Mouse (Mus musculus): ENCODE measurements around the gene Ttc7b. TPM values are rescaled to one million over a fixed set of nuclear protein-coding genes. Genes with fewer than 3 reads are reported as not detected.

Gene Ttc7b
- polyA plus RNA-seq, 1 experiment from 2014 or later, result 0.93 TPM

DNA sequence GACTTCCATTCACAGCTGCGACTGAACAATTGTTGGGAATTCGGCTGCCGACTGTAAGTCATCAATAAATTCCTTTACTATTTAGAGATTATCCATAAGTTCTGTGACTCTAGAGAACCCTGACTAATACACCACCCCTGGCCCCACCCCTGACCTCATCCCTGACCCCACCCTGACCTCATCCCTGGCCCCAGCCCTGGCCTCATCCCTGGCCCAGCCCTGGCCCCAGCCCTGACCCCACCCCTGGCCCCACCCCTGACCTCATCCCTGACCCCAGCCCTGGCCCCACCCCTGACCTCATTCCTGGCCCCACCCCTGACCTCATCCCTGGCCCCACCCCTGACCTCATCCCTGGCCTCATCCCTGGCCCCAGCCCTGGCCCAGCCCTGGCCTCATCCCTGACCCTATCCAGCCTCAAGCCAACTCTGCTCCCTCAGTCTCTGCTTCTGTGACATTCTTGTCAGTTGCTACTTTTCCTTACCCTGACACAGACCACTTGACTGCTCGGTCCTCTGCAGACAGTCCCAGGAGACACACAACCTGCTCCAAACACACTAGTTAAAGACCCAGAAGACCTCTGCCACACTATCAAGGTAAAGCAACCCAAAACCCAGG lies 55.4 kb downstream of the Ttc7b start:
- no peak overlapping the region for H3K4me2 ChIP-seq (ENCODE audit: low read depth, low read length)
- ATAC-seq (ENCODE audit: low read depth), result no peak
- no peak overlapping the region for H3K9ac ChIP-seq (ENCODE audit: low read depth, low read length)
- WGBS (ENCODE audit: insufficient replicate concordance), result 59% methylated on average over 1 of the region's 4 CpGs
- H3K27ac ChIP-seq (ENCODE audit: low read length), result no peak overlapping the region
- H3K9me3 ChIP-seq (replicated peaks; ENCODE audit: control insufficient read depth, low read length), result no peaks in the 10 kb centered on the region
- no peaks in the 10 kb centered on the region for H3K4me1 ChIP-seq (ENCODE audit: control insufficient read depth, low read depth, low read length)
- H3K27me3 ChIP-seq (ENCODE audit: control insufficient read depth, insufficient read depth, low read depth, low read length), result no peaks in the 10 kb centered on the region
- no peaks in the 10 kb centered on the region for H3K36me3 ChIP-seq (ENCODE audit: control insufficient read depth, insufficient read depth)
- H3K4me3 ChIP-seq (ENCODE audit: low read depth, low read length), result no peak overlapping the region

DNA sequence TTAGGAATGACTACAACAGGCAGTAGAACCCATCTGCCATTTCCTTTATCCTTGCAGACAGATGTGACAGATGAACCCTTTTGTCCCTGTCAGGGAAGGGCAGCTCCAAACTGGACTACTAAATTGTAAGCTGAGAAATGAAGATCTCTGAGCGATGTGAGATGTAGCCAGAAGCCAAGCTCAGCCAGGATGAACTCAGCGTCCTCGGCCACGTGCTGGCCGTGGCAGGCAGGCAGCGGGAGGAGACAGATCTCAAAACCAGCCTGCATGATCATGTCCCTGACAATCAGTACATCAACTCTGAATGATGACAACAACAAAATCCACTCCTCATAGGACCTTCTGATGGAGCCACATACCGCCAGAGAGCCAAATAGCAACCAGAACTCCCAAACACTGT lies 62.9 kb downstream of the Ttc7b start:
- no peak for ATAC-seq (ENCODE audit: low read depth)
- 75% methylated on average over 7 of the region's 7 CpGs for WGBS (ENCODE audit: insufficient replicate concordance)
- Histone ChIP-seq H3K27me3 (ENCODE audit: control insufficient read depth, insufficient read depth, low read depth, low read length) (no peaks in the 10 kb centered on the region), H3K27ac (ENCODE audit: low read length) (no peak overlapping the region), H3K9ac (ENCODE audit: low read depth, low read length) (no peak overlapping the region), H3K4me3 (ENCODE audit: low read depth, low read length) (no peak overlapping the region), H3K4me1 (ENCODE audit: control insufficient read depth, low read depth, low read length) (no peaks in the 10 kb centered on the region), H3K36me3 (ENCODE audit: control insufficient read depth, insufficient read depth) (no peaks in the 10 kb centered on the region), H3K4me2 (ENCODE audit: low read depth, low read length) (no peak overlapping the region), H3K9me3 (replicated peaks; ENCODE audit: control insufficient read depth, low read length) (no peaks in the 10 kb centered on the region)

DNA sequence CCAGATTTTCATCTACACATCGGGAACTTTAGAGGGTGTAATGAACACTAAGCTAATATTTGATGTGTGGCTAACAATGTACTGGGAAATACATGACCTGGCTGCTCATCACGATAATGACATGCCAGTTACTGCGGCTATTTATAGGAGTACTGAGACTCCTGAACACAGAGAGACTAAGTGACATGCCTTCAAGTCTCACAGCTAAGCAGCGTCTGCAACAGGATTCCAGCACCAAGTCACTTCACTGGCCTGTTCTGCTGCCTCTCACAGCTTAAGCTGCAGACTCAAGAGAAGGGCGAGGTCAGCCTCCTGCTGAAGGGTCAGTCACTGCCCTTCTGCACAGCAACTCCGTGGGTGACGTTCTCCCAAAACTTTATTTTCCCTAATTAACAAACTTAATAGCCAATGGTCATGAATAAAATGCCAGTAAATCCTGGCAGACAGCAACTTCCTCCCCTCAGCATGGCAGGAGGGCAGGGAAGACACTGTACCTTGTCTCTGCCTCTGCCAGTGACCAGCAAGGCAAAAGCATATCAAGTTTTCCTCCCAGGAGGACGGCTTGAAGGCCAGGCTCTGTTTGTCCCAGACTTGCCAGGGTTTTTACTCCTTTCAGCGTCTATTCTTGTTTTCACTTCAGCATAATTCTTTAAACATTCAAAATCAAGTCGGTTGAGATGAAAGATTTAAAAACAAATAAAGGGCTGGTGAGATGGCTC lies 64.2 kb downstream of the Ttc7b start:
- Histone ChIP-seq H3K4me3 (ENCODE audit: low read depth, low read length) (no peak overlapping the region), H3K9me3 (replicated peaks; ENCODE audit: control insufficient read depth, low read length) (no peaks in the 10 kb centered on the region), H3K4me2 (ENCODE audit: low read depth, low read length) (no peak overlapping the region), H3K27ac (ENCODE audit: low read length) (no peak overlapping the region), H3K27me3 (ENCODE audit: control insufficient read depth, insufficient read depth, low read depth, low read length) (no peaks in the 10 kb centered on the region), H3K36me3 (ENCODE audit: control insufficient read depth, insufficient read depth) (no peaks in the 10 kb centered on the region), H3K4me1 (ENCODE audit: control insufficient read depth, low read depth, low read length) (no peaks in the 10 kb centered on the region), H3K9ac (ENCODE audit: low read depth, low read length) (no peak overlapping the region)
- 60% methylated on average over 10 of the region's 10 CpGs for WGBS (ENCODE audit: insufficient replicate concordance)
- ATAC-seq (ENCODE audit: low read depth), result no peak

DNA sequence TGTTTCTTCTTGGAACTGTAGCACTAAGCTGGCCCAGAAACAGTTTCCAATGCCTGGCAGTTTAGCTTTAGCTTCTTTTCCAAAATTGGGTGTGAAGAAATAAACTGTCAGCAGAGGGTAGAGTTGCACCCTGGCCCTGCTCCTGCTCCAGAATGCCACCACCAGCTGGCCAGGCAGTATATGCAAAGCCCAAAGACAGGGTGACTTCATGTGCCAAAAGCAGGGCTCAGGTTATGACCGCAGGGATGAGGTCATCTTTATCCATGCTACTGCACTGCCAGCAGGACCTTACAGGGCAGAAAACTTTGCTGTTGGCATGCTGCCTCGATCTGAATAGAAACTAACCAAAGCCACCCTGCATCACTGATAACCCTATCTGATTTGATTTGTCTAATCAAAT lies 65.2 kb downstream of the Ttc7b start:
- Histone ChIP-seq H3K27ac (ENCODE audit: low read length) (no peak overlapping the region), H3K36me3 (ENCODE audit: control insufficient read depth, insufficient read depth) (no peaks in the 10 kb centered on the region), H3K4me3 (ENCODE audit: low read depth, low read length) (no peak overlapping the region), H3K9ac (ENCODE audit: low read depth, low read length) (no peak overlapping the region), H3K4me2 (ENCODE audit: low read depth, low read length) (no peak overlapping the region), H3K4me1 (ENCODE audit: control insufficient read depth, low read depth, low read length) (no peaks in the 10 kb centered on the region), H3K9me3 (replicated peaks; ENCODE audit: control insufficient read depth, low read length) (no peaks in the 10 kb centered on the region), H3K27me3 (ENCODE audit: control insufficient read depth, insufficient read depth, low read depth, low read length) (no peaks in the 10 kb centered on the region)
- WGBS (ENCODE audit: insufficient replicate concordance), result 54% methylated on average over 2 of the region's 2 CpGs
- no peak for ATAC-seq (ENCODE audit: low read depth)

DNA sequence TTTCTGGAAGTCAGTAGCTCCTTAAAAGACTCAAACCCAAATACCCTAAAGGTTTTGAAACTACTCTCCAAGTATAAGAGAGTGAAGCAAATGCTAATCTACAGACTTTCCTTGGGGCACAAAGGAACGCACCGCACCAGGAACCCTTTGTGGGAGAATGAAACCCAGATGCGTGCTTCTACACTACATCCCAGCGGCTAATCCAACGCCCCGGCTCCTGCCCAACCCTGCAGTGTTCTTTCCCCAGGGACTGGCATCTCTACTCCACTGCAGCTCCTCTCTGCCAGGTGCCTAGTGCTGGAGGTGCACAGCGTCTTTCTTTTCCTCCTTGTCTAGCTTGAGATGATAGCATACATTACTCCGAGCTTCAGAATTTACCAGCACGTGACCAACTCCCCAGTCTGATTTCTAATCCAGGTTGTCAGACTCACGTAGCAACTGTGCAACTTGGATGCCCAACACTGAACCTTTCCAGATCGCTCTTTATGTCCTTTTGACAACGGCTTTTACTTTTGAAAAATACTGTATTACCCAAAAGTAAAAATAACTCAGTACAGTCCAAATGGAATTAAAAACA lies 72.8 kb downstream of the Ttc7b start:
- ATAC-seq (ENCODE audit: low read depth), result no peak
- Histone ChIP-seq H3K27ac (ENCODE audit: low read length) (no peak overlapping the region), H3K9me3 (replicated peaks; ENCODE audit: control insufficient read depth, low read length) (no peaks in the 10 kb centered on the region), H3K4me2 (ENCODE audit: low read depth, low read length) (no peak overlapping the region), H3K4me1 (ENCODE audit: control insufficient read depth, low read depth, low read length) (no peaks in the 10 kb centered on the region), H3K4me3 (ENCODE audit: low read depth, low read length) (no peak overlapping the region), H3K36me3 (ENCODE audit: control insufficient read depth, insufficient read depth) (no peaks in the 10 kb centered on the region), H3K27me3 (ENCODE audit: control insufficient read depth, insufficient read depth, low read depth, low read length) (no peaks in the 10 kb centered on the region), H3K9ac (ENCODE audit: low read depth, low read length) (no peak overlapping the region)
- WGBS (ENCODE audit: insufficient replicate concordance), result 70% methylated on average over 12 of the region's 12 CpGs

DNA sequence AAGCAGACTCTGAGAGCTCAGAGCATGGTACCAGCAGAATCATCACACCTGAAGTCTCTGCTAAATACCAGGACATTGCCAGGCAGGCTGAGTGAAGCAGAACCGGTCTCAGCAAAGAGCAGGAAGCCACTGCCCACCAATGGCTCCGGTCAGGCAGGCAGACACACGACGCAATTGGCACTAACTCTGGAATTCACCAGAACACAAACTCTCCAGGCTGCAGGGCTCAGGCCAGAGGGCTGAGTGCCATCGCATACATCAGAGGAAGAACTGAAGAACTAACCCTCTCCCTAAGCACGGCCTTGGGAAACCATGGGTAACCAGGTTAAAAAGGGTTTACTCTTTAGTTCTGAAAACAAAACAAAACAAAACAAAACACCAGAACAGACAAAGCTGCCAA lies 73.5 kb downstream of the Ttc7b start:
- 73% methylated on average over 6 of the region's 6 CpGs for WGBS (ENCODE audit: insufficient replicate concordance)
- ATAC-seq (ENCODE audit: low read depth), result no peak
- Histone ChIP-seq H3K4me3 (ENCODE audit: low read depth, low read length) (no peak overlapping the region), H3K27me3 (ENCODE audit: control insufficient read depth, insufficient read depth, low read depth, low read length) (no peaks in the 10 kb centered on the region), H3K9ac (ENCODE audit: low read depth, low read length) (no peak overlapping the region), H3K36me3 (ENCODE audit: control insufficient read depth, insufficient read depth) (no peaks in the 10 kb centered on the region), H3K9me3 (replicated peaks; ENCODE audit: control insufficient read depth, low read length) (no peaks in the 10 kb centered on the region), H3K4me1 (ENCODE audit: control insufficient read depth, low read depth, low read length) (no peaks in the 10 kb centered on the region), H3K27ac (ENCODE audit: low read length) (no peak overlapping the region), H3K4me2 (ENCODE audit: low read depth, low read length) (no peak overlapping the region)

DNA sequence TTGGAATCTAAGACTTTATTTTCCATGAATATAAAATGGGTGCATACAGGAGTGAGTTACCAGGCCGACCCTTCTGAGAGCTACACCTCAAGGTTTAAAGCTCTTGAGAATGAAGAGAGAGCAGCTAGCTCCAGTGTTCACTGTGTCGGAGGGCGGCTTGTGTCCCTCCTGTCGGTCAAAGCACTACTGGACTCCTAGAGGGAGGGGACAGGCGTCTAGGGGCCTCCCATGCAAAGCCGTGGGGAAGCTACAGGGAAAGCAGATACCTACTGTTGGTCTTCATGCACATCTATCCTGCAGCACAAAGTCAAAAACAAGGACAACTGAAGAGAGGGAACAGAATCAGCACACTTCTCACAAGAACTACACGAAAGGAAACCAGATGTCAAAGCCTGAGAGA lies 74.9 kb downstream of the Ttc7b start:
- H3K4me2 ChIP-seq (ENCODE audit: low read depth, low read length), result no peak overlapping the region
- no peak for ATAC-seq (ENCODE audit: low read depth)
- H3K27ac ChIP-seq (ENCODE audit: low read length), result no peak overlapping the region
- H3K9me3 ChIP-seq (replicated peaks; ENCODE audit: control insufficient read depth, low read length), result no peaks in the 10 kb centered on the region
- H3K27me3 ChIP-seq (ENCODE audit: control insufficient read depth, insufficient read depth, low read depth, low read length), result no peaks in the 10 kb centered on the region
- H3K9ac ChIP-seq (ENCODE audit: low read depth, low read length), result no peak overlapping the region
- no peaks in the 10 kb centered on the region for H3K4me1 ChIP-seq (ENCODE audit: control insufficient read depth, low read depth, low read length)
- no peaks in the 10 kb centered on the region for H3K36me3 ChIP-seq (ENCODE audit: control insufficient read depth, insufficient read depth)
- 72% methylated on average over 7 of the region's 7 CpGs for WGBS (ENCODE audit: insufficient replicate concordance)
- H3K4me3 ChIP-seq (ENCODE audit: low read depth, low read length), result no peak overlapping the region

DNA sequence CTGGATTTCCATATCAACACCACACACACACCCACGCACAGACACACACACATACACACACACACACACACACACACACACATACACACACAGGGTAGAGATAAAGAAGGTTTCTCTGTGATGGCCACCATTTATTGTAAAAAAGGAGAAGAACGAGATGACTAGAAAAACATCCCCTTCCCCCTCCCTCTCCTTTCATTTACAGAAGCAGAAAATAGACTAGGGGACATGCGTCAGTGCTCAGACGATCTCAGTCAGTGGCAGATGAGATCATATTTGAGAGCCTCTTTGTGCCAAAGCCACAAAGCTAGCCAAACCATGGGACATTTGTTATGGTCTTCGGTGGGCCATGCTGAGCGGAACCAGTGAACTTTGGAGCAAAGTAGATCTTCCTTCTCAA lies 75.4 kb downstream of the Ttc7b start:
- H3K36me3 ChIP-seq (ENCODE audit: control insufficient read depth, insufficient read depth), result no peaks in the 10 kb centered on the region
- H3K4me1 ChIP-seq (ENCODE audit: control insufficient read depth, low read depth, low read length), result no peaks in the 10 kb centered on the region
- no peak overlapping the region for H3K4me2 ChIP-seq (ENCODE audit: low read depth, low read length)
- 56% methylated on average over 6 of the region's 6 CpGs for WGBS (ENCODE audit: insufficient replicate concordance)
- H3K9me3 ChIP-seq (replicated peaks; ENCODE audit: control insufficient read depth, low read length), result no peaks in the 10 kb centered on the region
- no peaks in the 10 kb centered on the region for H3K27me3 ChIP-seq (ENCODE audit: control insufficient read depth, insufficient read depth, low read depth, low read length)
- H3K9ac ChIP-seq (ENCODE audit: low read depth, low read length), result no peak overlapping the region
- no peak for ATAC-seq (ENCODE audit: low read depth)
- no peak overlapping the region for H3K4me3 ChIP-seq (ENCODE audit: low read depth, low read length)
- H3K27ac ChIP-seq (ENCODE audit: low read length), result no peak overlapping the region

DNA sequence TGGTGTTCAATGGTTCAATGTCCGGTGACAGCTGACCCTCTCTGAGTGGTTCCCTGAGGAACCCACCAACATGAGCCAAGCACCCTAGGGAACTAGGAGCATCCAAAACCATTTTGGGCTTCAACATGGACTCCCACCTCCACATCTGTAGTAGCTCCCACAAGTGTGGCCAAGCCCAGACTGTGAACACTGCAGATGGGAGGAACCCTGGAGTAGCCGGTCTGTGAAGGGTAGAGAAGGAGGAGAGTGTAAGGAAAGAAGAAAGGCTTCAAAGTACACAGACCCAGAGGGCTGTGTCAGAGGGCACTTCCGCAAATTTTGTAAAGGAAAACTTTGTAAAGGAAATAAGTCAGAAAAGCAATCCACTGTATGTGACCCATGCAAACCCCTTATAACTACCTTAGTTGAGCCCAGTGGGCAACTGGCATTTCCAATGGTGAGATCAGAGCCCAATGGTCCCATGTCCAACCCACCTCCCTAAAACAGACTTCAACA lies 75.9 kb downstream of the Ttc7b start:
- H3K27me3 ChIP-seq (ENCODE audit: control insufficient read depth, insufficient read depth, low read depth, low read length), result no peaks in the 10 kb centered on the region
- ATAC-seq (ENCODE audit: low read depth), result no peak
- 77% methylated on average over 3 of the region's 3 CpGs for WGBS (ENCODE audit: insufficient replicate concordance)
- H3K4me3 ChIP-seq (ENCODE audit: low read depth, low read length), result no peak overlapping the region
- no peak overlapping the region for H3K27ac ChIP-seq (ENCODE audit: low read length)
- no peaks in the 10 kb centered on the region for H3K36me3 ChIP-seq (ENCODE audit: control insufficient read depth, insufficient read depth)
- H3K9ac ChIP-seq (ENCODE audit: low read depth, low read length), result no peak overlapping the region
- no peak overlapping the region for H3K4me2 ChIP-seq (ENCODE audit: low read depth, low read length)
- H3K4me1 ChIP-seq (ENCODE audit: control insufficient read depth, low read depth, low read length), result no peaks in the 10 kb centered on the region
- H3K9me3 ChIP-seq (replicated peaks; ENCODE audit: control insufficient read depth, low read length), result no peaks in the 10 kb centered on the region
